10 mouse cellular contexts compared by ENCODE assay signal in the genomic region with DNA sequence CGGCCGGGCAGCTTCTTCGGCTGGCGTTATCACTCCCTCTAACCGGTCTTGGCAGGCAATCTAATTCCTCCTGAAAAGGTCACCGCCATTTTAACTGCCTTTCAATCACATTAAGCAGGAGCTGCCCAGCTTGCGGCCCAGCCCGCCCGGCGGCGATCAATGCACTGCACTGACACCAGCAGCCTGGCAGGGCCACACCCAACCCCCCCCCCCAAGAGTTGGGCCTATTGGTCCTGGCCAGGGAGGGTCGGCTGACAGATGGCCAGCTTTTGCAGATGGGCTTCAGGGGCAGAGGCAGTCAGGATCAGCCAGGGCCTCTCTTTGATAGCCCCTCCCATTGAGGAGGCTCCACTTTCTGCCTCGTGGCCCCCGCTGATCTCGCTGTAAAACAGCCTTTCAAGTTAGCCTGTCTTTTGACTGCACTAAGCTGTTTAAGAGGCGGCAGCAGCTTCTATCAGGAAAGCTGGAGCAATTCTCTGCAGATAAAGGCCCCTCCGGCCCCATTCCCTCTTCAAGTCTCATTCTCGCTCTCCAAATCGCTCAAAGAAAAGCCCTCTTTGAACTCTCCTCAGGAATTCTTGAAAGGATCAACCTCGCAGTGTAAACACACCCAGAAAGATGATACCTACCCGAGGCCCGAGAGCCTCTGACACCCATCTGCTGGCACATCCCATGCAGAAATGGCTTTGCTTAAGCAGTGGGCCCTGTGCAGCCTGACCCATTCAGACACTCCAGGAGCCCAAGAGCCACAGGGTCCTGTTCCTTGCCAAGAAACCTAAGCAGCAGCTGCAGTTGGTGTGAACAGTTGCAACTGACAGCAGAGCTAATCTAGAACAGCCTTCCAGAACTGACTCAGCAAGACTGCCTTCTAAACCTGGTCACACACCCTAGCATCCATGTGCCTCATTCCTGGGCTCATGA. TPM values are rescaled to one million over a fixed set of nuclear protein-coding genes. Genes with fewer than 3 reads are reported as not detected.
DNase-seq lines count a peak whose midpoint lies in the region; ATAC-seq and TF ChIP-seq lines count a peak whose summit lies in the region.
"Had no signal": no experiment of that assay in that cellular context is flagged by ENCODE, and none has a peak within 500 bp of the region (broad histone marks: within the 10 kb centered on the region; RNA-seq: fewer than 3 reads in every experiment).

No protein-coding gene starts in this region.

- H3K27me3 ChIP-seq in heart, embryonic 12.5 days (replicated peaks), result no peaks in the 10 kb centered on the region
- H3K27me3 ChIP-seq in hindbrain, embryonic 16.5 days (replicated peaks; ENCODE audit: control insufficient read depth, insufficient read depth, low read length), result no peaks in the 10 kb centered on the region
- H3K27me3 ChIP-seq in neural tube, embryonic 12.5 days (replicated peaks), result no peaks in the 10 kb centered on the region
- no peaks in the 10 kb centered on the region for H3K27me3 ChIP-seq in kidney, adult 2 months (replicated peaks; ENCODE audit: control insufficient read depth, insufficient read depth, low read length)

- peak overlapping the region; percentile 11 for H3K4me2 ChIP-seq in heart, embryonic 12.5 days
- H3K4me2 ChIP-seq in hindbrain, embryonic 16.5 days (ENCODE audit: low read length), result no peak overlapping the region
- H3K4me2 ChIP-seq in neural tube, embryonic 12.5 days (replicated peaks), result peak overlapping the region; percentile 39

- TF ChIP-seq POLR2A in kidney, adult 2 months (IDR thresholded peaks at IDR 0.05; ENCODE audit: low read depth, low read length), result no peak

- DNase-seq in heart, adult 9 months (ENCODE audit: low spot score in 2 of 2), result no peak
- peak; percentile 75 for DNase-seq in embryo, embryonic 10.5 days (ENCODE audit: low spot score)
- no peak for DNase-seq in right cerebral cortex, adult 18-20 months
- no peak for DNase-seq in left cerebral cortex, adult 18-20 months (ENCODE audit: low spot score in 2 of 2)
- no peak for DNase-seq in kidney, adult 2 months

- 27% methylated on average over 22 of the region's 22 CpGs for WGBS in heart, embryonic 12.5 days
- 28% methylated on average over 22 of the region's 22 CpGs for WGBS in hindbrain, embryonic 16.5 days
- WGBS in neural tube, embryonic 12.5 days, result 6% methylated on average over 22 of the region's 22 CpGs
- 77% methylated on average over 22 of the region's 22 CpGs for WGBS in kidney, adult 2 months

- no peaks in the 10 kb centered on the region for H3K9me3 ChIP-seq in heart, embryonic 12.5 days (replicated peaks)
- no peaks in the 10 kb centered on the region for H3K9me3 ChIP-seq in hindbrain, embryonic 16.5 days (ENCODE audit: control insufficient read depth, low read length)
- H3K9me3 ChIP-seq in neural tube, embryonic 12.5 days, result no peaks in the 10 kb centered on the region

- ATAC-seq in heart, embryonic 12.5 days (ENCODE audit: insufficient number of reproducible peaks, low FRiP score), result no peak
- peak; percentile 65 for ATAC-seq in hindbrain, embryonic 16.5 days
- ATAC-seq in neural tube, embryonic 12.5 days (ENCODE audit: low FRiP score, low read depth), result peak; percentile 59

- no peak for TF ChIP-seq CTCF in kidney, adult 2 months (conservative IDR thresholded peaks at IDR 0.05; ENCODE audit: insufficient read depth, insufficient read length, low read depth, low read length)

- no peak overlapping the region for H3K4me3 ChIP-seq in heart, embryonic 12.5 days
- no peak overlapping the region for H3K4me3 ChIP-seq in hindbrain, embryonic 16.5 days (ENCODE audit: low read length)
- H3K4me3 ChIP-seq in neural tube, embryonic 12.5 days, result no peak overlapping the region
- no peak overlapping the region for H3K4me3 ChIP-seq in kidney, adult 2 months (ENCODE audit: insufficient read depth, low read depth, low read length)

- peaks cover 81% of the 10 kb centered on the region for H3K36me3 ChIP-seq in heart, embryonic 12.5 days
- peaks cover 13% of the 10 kb centered on the region; the same call in 1 of the 2 replicates for H3K36me3 ChIP-seq in hindbrain, embryonic 16.5 days (ENCODE audit: control insufficient read depth, insufficient read depth, low read length)
- peaks cover 68% of the 10 kb centered on the region for H3K36me3 ChIP-seq in neural tube, embryonic 12.5 days
- no peaks in the 10 kb centered on the region; the same call in none of the 2 replicates for H3K36me3 ChIP-seq in kidney, adult 2 months (ENCODE audit: control insufficient read depth, insufficient read depth, low read length)

- H3K9ac ChIP-seq in heart, embryonic 12.5 days, result peak overlapping the region; percentile 5
- peak overlapping the region; percentile 19; the same call in 1 of the 2 replicates for H3K9ac ChIP-seq in hindbrain, embryonic 16.5 days (ENCODE audit: low read depth, low read length)
- peak overlapping the region; percentile 13; the same call in 1 of the 2 replicates for H3K9ac ChIP-seq in neural tube, embryonic 12.5 days

- H3K4me1 ChIP-seq in heart, embryonic 12.5 days (replicated peaks), result peaks cover 49% of the 10 kb centered on the region
- peaks cover 29% of the 10 kb centered on the region for H3K4me1 ChIP-seq in hindbrain, embryonic 16.5 days (ENCODE audit: control insufficient read depth, insufficient read depth, low read depth, low read length)
- H3K4me1 ChIP-seq in neural tube, embryonic 12.5 days, result peaks cover 70% of the 10 kb centered on the region
- H3K4me1 ChIP-seq in kidney, adult 2 months (ENCODE audit: control insufficient read depth, insufficient read depth, low read length), result 0 out of 2 replicates have a peak, but pooled peaks cover 3% of the 10 kb centered on the region

- peak overlapping the region; percentile 54 for H3K27ac ChIP-seq in heart, embryonic 12.5 days (ENCODE audit: poor library complexity, severe bottlenecking)
- peak overlapping the region; percentile 57; the same call in 1 of the 2 replicates for H3K27ac ChIP-seq in hindbrain, embryonic 16.5 days (ENCODE audit: low read depth, low read length)
- H3K27ac ChIP-seq in neural tube, embryonic 12.5 days, result peak overlapping the region; percentile 53
- H3K27ac ChIP-seq in kidney, adult 2 months (ENCODE audit: insufficient read depth, low read depth, low read length), result no peak overlapping the region

RNA-seq across cellular contexts. Expression of a gene that starts 31.6 kb away (rescaled TPM):
- polyA plus RNA-seq in heart, embryonic 12.5 days (2016; fragmentation: Nextera tagmentation; extraction: Ambion mirVana), result 0.37 and 0.70 TPM in 2 replicates
- 2.3 and 2.9 TPM in 2 replicates for polyA plus RNA-seq in hindbrain, embryonic 16.5 days (2015; fragmentation: Nextera tagmentation; extraction: Ambion mirVana)
- polyA plus RNA-seq in neural tube, embryonic 12.5 days (2016; fragmentation: Nextera tagmentation; extraction: Ambion mirVana), result 0.28 and 0.85 TPM in 2 replicates
- total RNA-seq in left cerebral cortex, adult 18-20 months (2021), result under 1 TPM; 0.26 to 0.40 TPM
- polyA plus RNA-seq in kidney, adult 2 months (2012; rRNA removed), result 0.25 and 0.53 TPM in 2 replicates
- total RNA-seq: common myeloid progenitor, adult 5-6 weeks; MEL had no signal

RNA-seq across cellular contexts. Expression of a gene that starts 31.8 kb away (rescaled TPM):
- polyA plus RNA-seq in heart, embryonic 12.5 days (2016; fragmentation: Nextera tagmentation; extraction: Ambion mirVana), result 18.2 and 19.6 TPM in 2 replicates
- 10.3 and 11.4 TPM in 2 replicates for polyA plus RNA-seq in hindbrain, embryonic 16.5 days (2015; fragmentation: Nextera tagmentation; extraction: Ambion mirVana)
- polyA plus RNA-seq in neural tube, embryonic 12.5 days (2016; fragmentation: Nextera tagmentation; extraction: Ambion mirVana), result 7.0 and 8.0 TPM in 2 replicates
- total RNA-seq in left cerebral cortex, adult 18-20 months (2021), result 1 to 10 TPM; 4.1 to 4.3 TPM
- 88.1 and 93.5 TPM in 2 replicates for polyA plus RNA-seq in kidney, adult 2 months (2012; rRNA removed)
- total RNA-seq: common myeloid progenitor, adult 5-6 weeks had no signal
